10 mouse cellular contexts compared by ENCODE assay signal in the genomic region with DNA sequence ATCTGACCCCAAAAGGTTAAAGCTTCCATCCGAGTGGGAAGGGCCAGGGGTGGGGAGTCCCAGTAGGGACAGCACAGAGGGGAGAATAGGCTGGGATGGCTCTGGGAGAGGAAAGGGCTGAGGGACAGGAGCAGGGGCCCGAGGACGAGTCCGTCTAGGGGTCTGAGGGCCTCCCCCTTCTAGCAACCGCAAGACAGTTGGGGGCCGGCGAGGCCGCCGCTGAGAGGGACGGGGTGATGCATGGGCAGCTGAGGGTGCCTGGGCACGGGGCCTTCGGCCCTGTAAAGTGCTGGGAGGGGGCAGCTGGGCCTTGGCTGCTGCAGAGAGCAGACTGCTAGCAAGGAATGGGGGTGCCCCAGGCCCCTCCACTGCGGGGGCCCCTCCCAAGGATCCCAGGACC. TPM values are rescaled to one million over a fixed set of nuclear protein-coding genes. Genes with fewer than 3 reads are reported as not detected.
DNase-seq lines count a peak whose midpoint lies in the region; ATAC-seq lines count a peak whose summit lies in the region.
"Had no signal": no experiment of that assay in that cellular context is flagged by ENCODE, and none has a peak within 500 bp of the region (broad histone marks: within the 10 kb centered on the region; RNA-seq: fewer than 3 reads in every experiment).

No protein-coding gene starts in this region.

- DNase-seq in heart, embryonic 10.5 days (ENCODE audit: low spot score) = no peak
- DNase-seq in heart, postnatal 4 days = no peak
- no peak for DNase-seq in neural tube, embryonic 10.5 days (ENCODE audit: extremely low spot score, low spot score)
- DNase-seq in hindbrain, embryonic 14.5 days (ENCODE audit: low spot score) = no peak
- DNase-seq in left cerebral cortex, postnatal 14 days (ENCODE audit: low spot score in 2 of 2) = no peak
- DNase-seq in kidney, adult 11 months = no peak

- peaks cover 70% of the 10 kb centered on the region for H3K36me3 ChIP-seq in heart, embryonic 10.5 days
- H3K36me3 ChIP-seq in neural tube, embryonic 12.5 days = peaks cover 68% of the 10 kb centered on the region
- peaks cover 69% of the 10 kb centered on the region for H3K36me3 ChIP-seq in hindbrain, embryonic 14.5 days (replicated peaks; ENCODE audit: control insufficient read depth, insufficient read depth)
- H3K36me3 ChIP-seq in neural tube, embryonic 15.5 days = peaks cover 54% of the 10 kb centered on the region

- peaks cover 46% of the 10 kb centered on the region for H3K4me1 ChIP-seq in heart, embryonic 10.5 days
- H3K4me1 ChIP-seq in neural tube, embryonic 12.5 days = peaks cover 38% of the 10 kb centered on the region
- H3K4me1 ChIP-seq in hindbrain, embryonic 14.5 days (replicated peaks; ENCODE audit: control insufficient read depth, insufficient read depth, low read length) = peaks cover 33% of the 10 kb centered on the region
- peaks cover 48% of the 10 kb centered on the region for H3K4me1 ChIP-seq in neural tube, embryonic 15.5 days

- no peak for ATAC-seq in neural tube, embryonic 12.5 days (ENCODE audit: low FRiP score, low read depth)
- no peak for ATAC-seq in hindbrain, embryonic 14.5 days (ENCODE audit: low FRiP score)
- no peak for ATAC-seq in neural tube, embryonic 15.5 days (ENCODE audit: low FRiP score)
- ATAC-seq: activated CD4-positive, CD25-positive, alpha-beta regulatory T cell, adult 4 months had no signal

- WGBS in heart, embryonic 10.5 days = 73% methylated on average over 13 of the region's 13 CpGs
- 81% methylated on average over 13 of the region's 13 CpGs for WGBS in neural tube, embryonic 12.5 days
- 72% methylated on average over 12 of the region's 13 CpGs for WGBS in hindbrain, embryonic 14.5 days
- WGBS in neural tube, embryonic 15.5 days = 83% methylated on average over 13 of the region's 13 CpGs

- peak overlapping the region; percentile 56 for H3K27ac ChIP-seq in heart, embryonic 10.5 days
- no peak overlapping the region for H3K27ac ChIP-seq in neural tube, embryonic 12.5 days
- no peak overlapping the region for H3K27ac ChIP-seq in hindbrain, embryonic 14.5 days
- H3K27ac ChIP-seq in neural tube, embryonic 15.5 days (replicated peaks) = 0 out of 2 replicates have a peak overlapping the region, but pooled peaks have one; percentile 13
- H3K27ac ChIP-seq: macrophage had no signal

- peak overlapping the region; percentile 88; the same call in 1 of the 2 replicates for H3K4me2 ChIP-seq in neural tube, embryonic 12.5 days (replicated peaks)
- no peak overlapping the region for H3K4me2 ChIP-seq in hindbrain, embryonic 14.5 days (replicated peaks)
- H3K4me2 ChIP-seq in neural tube, embryonic 15.5 days = 0 out of 2 replicates have a peak overlapping the region, but pooled peaks have one; percentile 83

- no peaks in the 10 kb centered on the region for H3K27me3 ChIP-seq in heart, embryonic 10.5 days (ENCODE audit: insufficient read depth, poor library complexity, severe bottlenecking)
- no peaks in the 10 kb centered on the region for H3K27me3 ChIP-seq in neural tube, embryonic 12.5 days (replicated peaks)
- H3K27me3 ChIP-seq in hindbrain, embryonic 14.5 days (ENCODE audit: control insufficient read depth, insufficient read depth, low read length) = no peaks in the 10 kb centered on the region
- H3K27me3 ChIP-seq in neural tube, embryonic 15.5 days (replicated peaks) = no peaks in the 10 kb centered on the region

- H3K9ac ChIP-seq in neural tube, embryonic 12.5 days = peak overlapping the region; percentile 10; the same call in 1 of the 2 replicates
- H3K9ac ChIP-seq in hindbrain, embryonic 14.5 days = 0 out of 2 replicates have a peak overlapping the region, but pooled peaks have one; percentile 24
- 0 out of 2 replicates have a peak overlapping the region, but pooled peaks have one; percentile 17 for H3K9ac ChIP-seq in neural tube, embryonic 15.5 days (replicated peaks)

- no peaks in the 10 kb centered on the region for H3K9me3 ChIP-seq in heart, embryonic 10.5 days
- H3K9me3 ChIP-seq in neural tube, embryonic 12.5 days = no peaks in the 10 kb centered on the region
- no peaks in the 10 kb centered on the region for H3K9me3 ChIP-seq in hindbrain, embryonic 14.5 days (ENCODE audit: control insufficient read depth, low read length)
- H3K9me3 ChIP-seq in neural tube, embryonic 15.5 days (replicated peaks) = no peaks in the 10 kb centered on the region

- intact Hi-C loops in left cerebral cortex, postnatal 14 days (cut with DNase I) = no loop called here

- peak overlapping the region; percentile 75 for H3K4me3 ChIP-seq in heart, embryonic 10.5 days
- H3K4me3 ChIP-seq in neural tube, embryonic 12.5 days = no peak overlapping the region; the same call in 1 of the 2 replicates
- H3K4me3 ChIP-seq in hindbrain, embryonic 14.5 days (replicated peaks; ENCODE audit: low read length) = no peak overlapping the region
- H3K4me3 ChIP-seq in neural tube, embryonic 15.5 days (replicated peaks) = no peak overlapping the region

RNA-seq across cellular contexts. Expression of gene Mbd6, which starts 3.2 kb away (rescaled TPM):
- polyA plus RNA-seq in heart, embryonic 10.5 days (2016; fragmentation: Nextera tagmentation; extraction: Ambion mirVana) = 11.3 and 16.9 TPM in 2 replicates
- 10 to 100 TPM; 41.7 to 43.2 TPM for total RNA-seq in heart, postnatal 4 days (2021)
- 18.4 and 20.5 TPM in 2 replicates for polyA plus RNA-seq in neural tube, embryonic 12.5 days (2016; fragmentation: Nextera tagmentation; extraction: Ambion mirVana)
- polyA plus RNA-seq in hindbrain, embryonic 14.5 days (2014; fragmentation: Nextera tagmentation; extraction: Ambion mirVana) = 16.2 and 20.0 TPM in 2 replicates
- polyA plus RNA-seq in neural tube, embryonic 15.5 days (2015; fragmentation: Nextera tagmentation; extraction: Ambion mirVana) = 16.4 and 18.3 TPM in 2 replicates
- total RNA-seq in left cerebral cortex, postnatal 14 days (2021) = 10 to 100 TPM; 41.2 to 44.7 TPM

RNA-seq across cellular contexts. Expression of gene Dctn2, which starts 19.5 kb away (rescaled TPM):
- polyA plus RNA-seq in heart, embryonic 10.5 days (2016; fragmentation: Nextera tagmentation; extraction: Ambion mirVana) = 155 and 167 TPM in 2 replicates
- 100 to 1,000 TPM; 151 to 159 TPM for total RNA-seq in heart, postnatal 4 days (2021)
- polyA plus RNA-seq in neural tube, embryonic 12.5 days (2016; fragmentation: Nextera tagmentation; extraction: Ambion mirVana) = 273 and 277 TPM in 2 replicates
- polyA plus RNA-seq in hindbrain, embryonic 14.5 days (2014; fragmentation: Nextera tagmentation; extraction: Ambion mirVana) = 281 and 296 TPM in 2 replicates
- 304 and 335 TPM in 2 replicates for polyA plus RNA-seq in neural tube, embryonic 15.5 days (2015; fragmentation: Nextera tagmentation; extraction: Ambion mirVana)
- total RNA-seq in left cerebral cortex, postnatal 14 days (2021) = 100 to 1,000 TPM; 308 to 321 TPM

RNA-seq across cellular contexts. Expression of gene Kif5a, which starts 22.5 kb away (rescaled TPM):
- polyA plus RNA-seq in heart, embryonic 10.5 days (2016; fragmentation: Nextera tagmentation; extraction: Ambion mirVana) = 0.41 and 1.4 TPM in 2 replicates
- 1 to 10 TPM in 1 of 2 experiments, under 1 TPM in 1; 0.70 to 1.2 TPM for total RNA-seq in heart, postnatal 4 days (2021)
- polyA plus RNA-seq in neural tube, embryonic 12.5 days (2016; fragmentation: Nextera tagmentation; extraction: Ambion mirVana) = 72.7 and 81.6 TPM in 2 replicates
- 118 and 129 TPM in 2 replicates for polyA plus RNA-seq in hindbrain, embryonic 14.5 days (2014; fragmentation: Nextera tagmentation; extraction: Ambion mirVana)
- polyA plus RNA-seq in neural tube, embryonic 15.5 days (2015; fragmentation: Nextera tagmentation; extraction: Ambion mirVana) = 97.3 and 113 TPM in 2 replicates
- total RNA-seq in left cerebral cortex, postnatal 14 days (2021) = 100 to 1,000 TPM; 581 to 593 TPM

RNA-seq across cellular contexts. Expression of gene Mars, which starts 25.9 kb away (rescaled TPM):
- polyA plus RNA-seq in heart, embryonic 10.5 days (2016; fragmentation: Nextera tagmentation; extraction: Ambion mirVana) = 119 and 140 TPM in 2 replicates
- total RNA-seq in heart, postnatal 4 days (2021) = 10 to 100 TPM; 49.6 to 50.1 TPM
- polyA plus RNA-seq in neural tube, embryonic 12.5 days (2016; fragmentation: Nextera tagmentation; extraction: Ambion mirVana) = 145 and 146 TPM in 2 replicates
- polyA plus RNA-seq in hindbrain, embryonic 14.5 days (2014; fragmentation: Nextera tagmentation; extraction: Ambion mirVana) = 113 and 124 TPM in 2 replicates
- polyA plus RNA-seq in neural tube, embryonic 15.5 days (2015; fragmentation: Nextera tagmentation; extraction: Ambion mirVana) = 108 and 115 TPM in 2 replicates
- total RNA-seq in left cerebral cortex, postnatal 14 days (2021) = 10 to 100 TPM; 59.1 to 61.5 TPM

RNA-seq across cellular contexts. Expression of gene Arhgap9, which starts 36.1 kb away (rescaled TPM):
- 0.87 and 3.1 TPM in 2 replicates for polyA plus RNA-seq in heart, embryonic 10.5 days (2016; fragmentation: Nextera tagmentation; extraction: Ambion mirVana)
- total RNA-seq in heart, postnatal 4 days (2021) = 1 to 10 TPM; 2.0 to 2.9 TPM
- 1.7 and 2.0 TPM in 2 replicates for polyA plus RNA-seq in neural tube, embryonic 12.5 days (2016; fragmentation: Nextera tagmentation; extraction: Ambion mirVana)
- polyA plus RNA-seq in hindbrain, embryonic 14.5 days (2014; fragmentation: Nextera tagmentation; extraction: Ambion mirVana) = 0.88 and 1.1 TPM in 2 replicates
- 0.88 and 13.1 TPM in 2 replicates for polyA plus RNA-seq in neural tube, embryonic 15.5 days (2015; fragmentation: Nextera tagmentation; extraction: Ambion mirVana)
- 1 to 10 TPM in 1 of 2 experiments, under 1 TPM in 1; 0.66 to 1.2 TPM for total RNA-seq in left cerebral cortex, postnatal 14 days (2021)

Comparison
In these comparisons a context has a peak if more than half of its experiments do, and no peak if none do; other contexts are left out.
1. H3K27ac ChIP-seq: peak in heart, embryonic 10.5 days (single experiment) and neural tube, embryonic 15.5 days (single experiment); none in neural tube, embryonic 12.5 days (single experiment) and hindbrain, embryonic 14.5 days (single experiment).
2. RNA of gene Kif5a, which starts 22.5 kb away (polyA plus RNA-seq): 118 to 129 TPM in hindbrain, embryonic 14.5 days, 97.3 to 113 TPM in neural tube, embryonic 15.5 days and 72.7 to 81.6 TPM in neural tube, embryonic 12.5 days; 0.41 to 1.4 TPM in heart, embryonic 10.5 days; every median in the first group is over 10 times any median in the second.
3. Peak in every context shown above with its lines, with median percentiles within 50 percentile points of each other: H3K9ac ChIP-seq.